Mouse (Mus musculus) erythroblast, embryonic 14.5 days (primary cell): ENCODE measurements around the gene Igf2bp3.

Source experiments
- GATA1 ChIP-seq: IDR thresholded peaks from 2 replicates; pipeline ENCODE4 v1.6.1; 2012; ENCODE audit warnings: low read length, inconsistent platforms, mixed read lengths
- TAL1 ChIP-seq: IDR thresholded peaks from 3 replicates; pipeline ENCODE4 v1.6.1; 2012; ENCODE audit warnings: low read length, inconsistent platforms, mixed read lengths

- TF ChIP-seq GATA1 (no peak), TAL1 (no peak)
Observed at GRCm38 (mm10) chr6:49039470-49040180, 175.1 kb downstream of the Igf2bp3 start.
